Mouse (Mus musculus) ES-E14 (cell line): Measurements from ENCODE around the gene Rab5b. TPM values are rescaled to one million over a fixed set of nuclear protein-coding genes. Genes with fewer than 3 reads are reported as not detected.

Experiments
- DNase-seq: peaks from one replicate; pipeline ENCODE4 v3.0.0-alpha.2; 2013; ENCODE audit warnings: low read depth, low spot score
- H3K27ac ChIP-seq: 2 replicates; pipeline ENCODE4 v1.5.1; 2012; ENCODE audit warnings: low read depth, mild to moderate bottlenecking, low read length, moderate library complexity, mixed read lengths; ENCODE audit not compliant: poor library complexity, insufficient read depth, severe bottlenecking
- H3K36me3 ChIP-seq: 2 replicates; pipeline ENCODE4 v1.6.1; 2012; ENCODE audit warnings: mild to moderate bottlenecking, low read length, moderate library complexity, mixed read lengths; ENCODE audit not compliant: control insufficient read depth, poor library complexity, insufficient read depth, severe bottlenecking
- H3K4me1 ChIP-seq, 2 experiments: fragments of 150-350 bp in 1 of 2; sonication (generic) in 1 of 2; 2 replicates each; pipeline ENCODE4 v1.6.1; 2012; ENCODE audit warnings: low read length in 2 of 2, mild to moderate bottlenecking in 1 of 2, mixed read lengths in 1 of 2; ENCODE audit not compliant: control insufficient read depth in 2 of 2, insufficient read depth in 2 of 2, poor library complexity in 1 of 2
- H3K4me3 ChIP-seq, 2 experiments: fragments of 150-350 bp in 1 of 2; sonication (generic) in 1 of 2; 2 replicates each; pipeline ENCODE4 v1.5.1; 2012; ENCODE audit warnings: low read length in 2 of 2, low read depth in 1 of 2, mild to moderate bottlenecking in 1 of 2, mixed read lengths in 1 of 2; ENCODE audit not compliant: insufficient read depth in 1 of 2, poor library complexity in 1 of 2, severe bottlenecking in 1 of 2
- H3K9ac ChIP-seq: 2 replicates; pipeline ENCODE4 v1.6.1; 2012; ENCODE audit warnings: low read depth, mild to moderate bottlenecking, low read length, mixed read lengths; ENCODE audit not compliant: poor library complexity, insufficient read depth, severe bottlenecking
- H3K9me3 ChIP-seq: fragments of 150-350 bp; sonication (generic); 2 replicates; pipeline ENCODE4 v1.6.1; 2012; ENCODE audit warnings: low read depth, mild to moderate bottlenecking, low read length; ENCODE audit not compliant: control insufficient read depth, insufficient read depth
- CHD2 ChIP-seq: IDR thresholded peaks from 2 replicates; pipeline ENCODE4 v1.6.1; 2014; ENCODE audit warnings: mild to moderate bottlenecking, low read depth, low read length, inconsistent platforms
- HCFC1 ChIP-seq: IDR thresholded peaks from 2 replicates; pipeline ENCODE4 v1.6.1; 2012; ENCODE audit warnings: low read length, inconsistent platforms, borderline replicate concordance; ENCODE audit not compliant: insufficient read depth
- MAFK ChIP-seq: IDR thresholded peaks from 2 replicates; pipeline ENCODE4 v1.6.1; 2014; ENCODE audit warnings: mild to moderate bottlenecking, low read depth, low read length, inconsistent platforms; ENCODE audit not compliant: insufficient read depth
- ZC3H11A ChIP-seq: IDR thresholded peaks from 2 replicates; pipeline ENCODE4 v1.6.1; 2012; ENCODE audit warnings: low read depth, mild to moderate bottlenecking, inconsistent platforms, low read length, borderline replicate concordance
- ZNF384 ChIP-seq: IDR thresholded peaks from 2 replicates; pipeline ENCODE4 v1.6.1; 2012; ENCODE audit warnings: low read depth, low read length, inconsistent platforms
- in situ Hi-C, 2 experiments: fragments of 600-800 bp; cut with MboI; formaldehyde crosslinking; loops; one replicate each; pipeline ENCODE4 v1.15.1; 2025; ENCODE audit warnings: low sequenced_read_pairs in 2 of 2, inconsistent platforms in 1 of 2; ENCODE audit not compliant: unreplicated experiment in 2 of 2
- total RNA-seq: library from RNA; depleted of rRNA; stranded (reverse); fragments of 300-350 nt; gene quantifications from 2 replicates; pipeline ENCODE4 v1.2.3, GENCODE M21; 2012

The Rab5b gene
- total RNA-seq, 1 experiment = 32.8 TPM

GRCm38 (mm10) chr10:128697072-128697725 is 1.1 kb upstream of the Rab5b start:
- TF ChIP-seq MAFK = no peak
- TF ChIP-seq ZNF384 = peak; percentile 91
- H3K9me3 ChIP-seq = no peaks in the 10 kb centered on the region
- peaks cover 4 to 5% of the 10 kb centered on the region in 2 experiments; a peak in 3 of 4 replicates for H3K4me1 ChIP-seq
- peak overlapping the region; percentile 45; the same call in 1 of the 2 replicates for H3K27ac ChIP-seq
- in situ Hi-C loops = no loop called here
- H3K4me3 ChIP-seq = no peak overlapping the region; a peak in 1 of 4 replicates
- H3K9ac ChIP-seq = peak overlapping the region; percentile 24; the same call in 1 of the 2 replicates
- H3K36me3 ChIP-seq = peaks cover 25% of the 10 kb centered on the region
- DNase-seq = no peak

- H3K4me1 ChIP-seq = peaks cover 2 to 5% of the 10 kb centered on the region in 2 experiments; a peak in 2 of 4 replicates
- in situ Hi-C loops = no loop called here
- H3K9ac ChIP-seq = peak overlapping the region; percentile 79
- no peak for DNase-seq
- H3K36me3 ChIP-seq = peaks cover 18% of the 10 kb centered on the region
- peak overlapping the region; percentile 58 for H3K27ac ChIP-seq
- no peaks in the 10 kb centered on the region for H3K9me3 ChIP-seq
- H3K4me3 ChIP-seq = peak overlapping the region; percentile 75 to 83
- TF ChIP-seq HCFC1 (no peak), MAFK (no peak), CHD2 (no peak), ZC3H11A (no peak), ZNF384 (no peak)
Observed at GRCm38 (mm10) chr10:128695411-128695991, 563 bp downstream of the Rab5b start.

- Histone ChIP-seq H3K4me3 (peak overlapping the region; percentile 73 to 84; a peak in 3 of 4 replicates), H3K36me3 (peaks cover 2% of the 10 kb centered on the region; the same call in 1 of the 2 replicates), H3K27ac (no peak overlapping the region), H3K9ac (no peak overlapping the region; the same call in 1 of the 2 replicates), H3K9me3 (no peaks in the 10 kb centered on the region), H3K4me1 (peaks cover 0 to 4% of the 10 kb centered on the region in 2 experiments; a peak in 1 of 4 replicates)
- TF ChIP-seq CHD2 (no peak), ZC3H11A (0 out of 2 replicates have a peak, but pooled peaks have one; percentile 22)
- DNase-seq = no peak
- in situ Hi-C loops = loop anchor here in 1 of 2 experiments (10.0 kb wide), 1 partner anchor 60 kb away; no protein-coding TSS in a partner anchor
Observed at GRCm38 (mm10) chr10:128674469-128675008, 21.5 kb downstream of the Rab5b start.

- no peak within 1 kb of the TSS for H3K27ac ChIP-seq
- peak; percentile 73 for DNase-seq
- TF ChIP-seq CHD2 = no peak
- TF ChIP-seq HCFC1 = no peak
- no peak for TF ChIP-seq MAFK
- TF ChIP-seq ZNF384 = no peak
- TF ChIP-seq ZC3H11A = no peak
- H3K36me3 ChIP-seq = no peaks in the 10 kb centered on the region
- peak within 1 kb of the TSS; percentile 73 to 84 for H3K4me3 ChIP-seq
- peaks cover 0 to 4% of the 10 kb centered on the region in 2 experiments; a peak in 1 of 4 replicates for H3K4me1 ChIP-seq
- in situ Hi-C loops = loop anchor here in 1 of 2 experiments (10.0 kb wide), 1 partner anchor 59 kb away; no protein-coding TSS in a partner anchor
- no peaks in the 10 kb centered on the region for H3K9me3 ChIP-seq
- peak within 1 kb of the TSS; percentile 64 for H3K9ac ChIP-seq
Observed at GRCm38 (mm10) chr10:128673763-128674468, 22.1 kb downstream of the Rab5b start, which contains the start of gene Suox. Gene Suox, minus strand, starts transcription at chr10:128674073.
